Mouse (Mus musculus): ENCODE measurements around the gene Psmg1.

DNA sequence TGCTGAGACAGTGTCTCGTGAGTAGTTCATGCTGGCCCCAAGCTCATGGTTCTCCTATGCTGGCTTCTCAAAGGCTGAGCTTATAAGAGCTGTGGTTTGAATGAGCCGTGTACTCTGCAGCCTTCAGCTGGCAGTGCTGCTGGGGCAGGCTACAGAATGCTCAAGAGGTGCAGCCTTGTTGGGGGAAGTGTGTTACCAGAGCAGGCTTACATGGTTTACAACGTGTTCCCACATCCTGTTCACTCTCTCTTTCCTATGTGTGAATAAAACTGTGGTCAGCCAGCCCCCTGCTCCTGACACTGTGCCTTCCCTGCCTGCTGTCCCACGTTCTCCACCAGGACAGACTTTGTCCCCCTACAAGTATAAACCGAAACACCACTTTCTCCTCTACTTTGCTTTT, 5.8 kb downstream of the Psmg1 start:
- TF ChIP-seq CTCF (IDR thresholded peaks at IDR 0.05; ENCODE audit: low read depth, low read length) (no peak), POLR2A (IDR thresholded peaks at IDR 0.05; ENCODE audit: borderline replicate concordance, low read depth, low read length) (no peak)

Measured in bone marrow macrophage, adult 2 months (primary cell).